Mouse (Mus musculus) thymus, adult 2 months (tissue): ENCODE results near the gene Clptm1l. TPM values are rescaled to one million over a fixed set of nuclear protein-coding genes. Genes with fewer than 3 reads are reported as not detected.

Experiments
- DNase-seq: peaks from one replicate; pipeline ENCODE4 v3.0.0; 2021
- H3K27ac ChIP-seq: fragments of 200-500 bp; 2 replicates; pipeline ENCODE4 v1.5.1; 2012; ENCODE audit warnings: low read length, control low read depth; ENCODE audit not compliant: control insufficient read depth, insufficient read depth
- H3K27me3 ChIP-seq: fragments of 200-500 bp; 2 replicates; pipeline ENCODE4 v1.6.1; 2012; ENCODE audit warnings: mild to moderate bottlenecking, low read length, moderate library complexity, mixed read lengths; ENCODE audit not compliant: control insufficient read depth, insufficient read depth
- H3K36me3 ChIP-seq: fragments of 200-500 bp; 2 replicates; pipeline ENCODE4 v1.6.1; 2012; ENCODE audit warnings: mild to moderate bottlenecking, low read length, moderate library complexity; ENCODE audit not compliant: control insufficient read depth, insufficient read depth
- H3K4me1 ChIP-seq: fragments of 200-500 bp; replicated peaks from 2 replicates; pipeline ENCODE4 v1.6.1; 2012; ENCODE audit warnings: low read length; ENCODE audit not compliant: control insufficient read depth, insufficient read depth
- H3K4me3 ChIP-seq: fragments of 200-500 bp; 2 replicates; pipeline ENCODE4 v1.5.1; 2012; ENCODE audit warnings: mild to moderate bottlenecking, low read length, control low read depth, moderate library complexity; ENCODE audit not compliant: control insufficient read depth, insufficient read depth
- CTCF ChIP-seq: fragments of 200-500 bp; IDR thresholded peaks from 2 replicates; pipeline ENCODE4 v1.5.1; 2012; ENCODE audit warnings: mild to moderate bottlenecking, control low read depth, low read length, moderate library complexity, borderline replicate concordance; ENCODE audit not compliant: control insufficient read depth, poor library complexity, insufficient read depth; ENCODE audit errors: extremely low read depth
- POLR2A ChIP-seq: fragments of 200-500 bp; IDR thresholded peaks from 2 replicates; pipeline ENCODE4 v1.6.1; 2012; ENCODE audit warnings: mild to moderate bottlenecking, low read length, control low read depth, moderate library complexity; ENCODE audit not compliant: control insufficient read depth, poor library complexity, insufficient read depth; ENCODE audit errors: extremely low read depth
- WGBS: fragments of 180-500 bp; shearing (Covaris S2); methylation state at CpG from one replicate; pipeline ENCODE4 v1.1.7; 2018; 5-methylcytosine and 5-hydroxymethylcytosine counted together
- polyA plus RNA-seq: library from polyadenylated mRNA; depleted of rRNA; stranded (reverse); fragments of >200 nt; gene quantifications from 2 replicates; pipeline ENCODE4 v1.2.3, GENCODE M21; 2012; rRNA removed

Clptm1l gene
- 157 and 194 TPM in 2 replicates for polyA plus RNA-seq

DNA sequence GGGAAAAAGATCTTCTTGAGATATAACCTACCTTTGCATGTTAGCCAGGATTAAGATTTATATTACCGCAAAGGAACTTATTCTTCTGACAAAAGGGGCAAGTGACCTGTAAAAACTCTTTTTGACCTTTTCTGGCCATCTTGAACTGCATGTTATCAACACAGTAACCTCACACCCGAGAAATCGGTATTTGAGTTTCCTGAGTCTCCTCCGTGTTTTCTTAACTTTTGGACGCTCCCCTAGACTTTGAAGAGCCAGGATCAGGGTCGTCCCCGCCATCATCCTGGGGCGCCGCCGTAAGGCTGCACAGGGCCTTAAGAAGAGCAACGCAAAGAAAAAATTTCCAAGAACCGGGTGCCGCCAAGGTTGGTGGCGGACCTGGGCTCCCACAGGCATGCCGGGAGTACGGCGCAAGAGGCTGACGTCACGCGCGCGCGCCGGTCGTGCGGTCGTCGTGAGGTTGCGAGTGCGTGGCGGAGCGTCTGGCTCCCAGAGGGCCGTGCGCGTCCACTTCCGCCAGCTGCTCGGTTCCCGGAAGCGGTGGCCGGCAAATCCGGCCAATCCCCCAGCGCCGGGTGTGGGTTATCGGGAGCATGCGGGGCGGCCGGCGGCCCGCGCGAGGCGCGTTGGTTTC is at the start of gene Clptm1l:
Gene Clptm1l, plus strand, starts transcription at position 485 of the 634 bp plus-strand sequence.
- H3K27ac ChIP-seq, result peak within 1 kb of the TSS; percentile 7; the same call in 1 of the 2 replicates
- peak; percentile 78 for TF ChIP-seq POLR2A
- TF ChIP-seq CTCF, result peak; percentile 54; the same call in 1 of the 2 replicates
- H3K4me3 ChIP-seq, result peak within 1 kb of the TSS; percentile 76
- H3K27me3 ChIP-seq, result no peaks in the 10 kb centered on the region
- peak; percentile 97 for DNase-seq
- H3K4me1 ChIP-seq, result peaks cover 11% of the 10 kb centered on the region
- H3K36me3 ChIP-seq, result peaks cover 14% of the 10 kb centered on the region; the same call in 1 of the 2 replicates
- under 1% methylated on average over 52 of the region's 53 CpGs for WGBS

DNA sequence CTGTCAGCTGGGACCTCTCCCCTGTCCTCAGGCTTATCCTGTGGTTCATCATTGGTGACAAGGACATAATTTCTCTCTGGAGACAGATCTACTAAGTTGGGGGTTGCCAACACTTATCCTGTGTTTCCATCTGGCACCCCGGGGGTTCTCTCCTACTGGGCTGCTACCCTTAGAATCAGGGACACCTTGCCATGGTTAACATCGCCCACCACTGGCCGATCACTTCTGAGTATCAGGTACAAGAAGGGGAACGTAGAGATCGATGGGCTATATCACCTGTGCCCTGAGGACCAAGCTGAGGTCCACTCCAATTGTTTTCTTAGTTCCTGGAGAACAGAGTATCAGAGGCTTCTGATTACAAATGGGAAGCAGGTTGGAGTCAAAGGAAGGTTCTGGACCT is 39.6 kb upstream of the Clptm1l start:
- TF ChIP-seq CTCF, result no peak
- TF ChIP-seq POLR2A, result no peak
- 87% methylated on average over 5 of the region's 5 CpGs for WGBS

DNA sequence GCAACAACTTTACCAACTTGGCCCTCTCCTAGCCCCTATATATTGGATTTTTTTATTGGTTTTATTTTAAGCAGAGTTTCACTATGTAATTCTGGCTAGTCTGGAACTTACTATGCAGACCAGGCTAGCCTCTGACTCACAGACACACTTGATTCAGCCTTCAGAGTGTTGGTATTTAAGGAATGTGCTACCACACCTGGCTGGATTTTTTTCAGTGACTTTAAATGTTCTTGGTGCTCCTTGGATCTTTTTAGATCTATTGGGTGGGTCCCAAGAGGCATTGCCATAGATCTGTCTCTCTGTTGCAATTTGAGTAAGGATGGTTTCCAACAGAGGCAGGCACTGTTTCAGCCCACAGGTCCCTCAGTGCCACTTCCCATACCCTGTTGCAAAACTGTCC is 28.8 kb upstream of the Clptm1l start:
- H3K27ac ChIP-seq, result no peak overlapping the region
- no peaks in the 10 kb centered on the region for H3K36me3 ChIP-seq
- TF ChIP-seq CTCF (no peak), POLR2A (no peak)
- H3K4me3 ChIP-seq, result no peak overlapping the region
- H3K27me3 ChIP-seq, result no peaks in the 10 kb centered on the region
- DNase-seq, result no peak
- no peaks in the 10 kb centered on the region for H3K4me1 ChIP-seq

More for the DNA sequence above, 39.6 kb upstream of the Clptm1l start:
- H3K36me3 ChIP-seq, result no peaks in the 10 kb centered on the region
- DNase-seq, result no peak
- no peaks in the 10 kb centered on the region for H3K27me3 ChIP-seq
- no peaks in the 10 kb centered on the region for H3K4me1 ChIP-seq
- no peak overlapping the region for H3K27ac ChIP-seq
- no peak overlapping the region for H3K4me3 ChIP-seq

DNA sequence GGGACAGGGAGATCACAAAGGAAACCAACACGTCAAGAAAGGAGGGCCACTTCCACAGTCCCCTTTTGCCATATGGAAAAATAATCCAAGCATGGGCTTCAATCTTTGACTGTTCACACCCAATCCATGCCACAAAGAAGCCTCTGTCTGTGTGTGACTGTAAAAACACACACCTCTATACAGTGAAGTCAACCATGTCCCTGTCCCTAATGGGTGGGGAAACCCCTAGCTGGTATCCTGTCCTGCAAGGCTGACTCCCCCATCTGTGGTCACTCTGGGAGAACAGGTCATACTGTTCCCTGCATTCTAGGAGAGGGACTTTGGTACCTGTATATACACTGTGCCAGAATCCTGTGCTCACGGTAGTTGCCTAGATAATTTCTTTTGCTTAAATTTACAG is 26.5 kb upstream of the Clptm1l start:
- no peaks in the 10 kb centered on the region for H3K36me3 ChIP-seq
- TF ChIP-seq POLR2A (no peak), CTCF (no peak)
- H3K27me3 ChIP-seq, result no peaks in the 10 kb centered on the region
- no peak overlapping the region for H3K4me3 ChIP-seq
- no peaks in the 10 kb centered on the region for H3K4me1 ChIP-seq
- WGBS, result 80% methylated on average over 2 of the region's 2 CpGs
- DNase-seq, result no peak
- H3K27ac ChIP-seq, result no peak overlapping the region

GRCm38 (mm10) chr13:73591488-73591887 is 12.3 kb upstream of the Clptm1l start:
- Histone ChIP-seq H3K4me3 (no peak overlapping the region), H3K27me3 (no peaks in the 10 kb centered on the region), H3K27ac (no peak overlapping the region), H3K4me1 (no peaks in the 10 kb centered on the region), H3K36me3 (no peaks in the 10 kb centered on the region)
- TF ChIP-seq CTCF, result no peak
- no peak for DNase-seq
- 68% methylated on average over 3 of the region's 3 CpGs for WGBS

DNA sequence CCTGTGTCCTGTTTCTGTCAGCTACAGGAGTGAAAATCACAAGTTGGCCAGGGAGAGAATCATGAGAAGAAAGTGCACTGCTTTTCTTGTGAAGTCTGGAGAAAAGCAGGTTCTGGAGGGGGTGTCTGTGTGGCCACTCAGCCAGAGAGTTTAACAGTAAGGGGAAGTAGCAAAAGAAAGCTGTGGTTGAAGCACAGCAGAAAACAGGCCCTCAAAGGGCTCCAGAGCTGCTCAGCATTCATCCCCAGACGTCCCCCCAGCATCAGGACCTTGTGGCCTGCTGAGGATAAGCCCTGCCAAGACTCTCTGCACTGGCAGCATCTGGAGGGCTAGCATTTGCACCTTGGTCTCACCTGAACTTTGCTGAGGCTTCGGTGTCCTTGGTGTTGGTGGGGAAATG is 11.3 kb upstream of the Clptm1l start:
- H3K4me3 ChIP-seq, result no peak overlapping the region
- DNase-seq, result no peak
- no peaks in the 10 kb centered on the region for H3K27me3 ChIP-seq
- H3K4me1 ChIP-seq, result no peaks in the 10 kb centered on the region
- no peaks in the 10 kb centered on the region for H3K36me3 ChIP-seq
- WGBS, result 48% methylated on average over 2 of the region's 2 CpGs
- TF ChIP-seq CTCF (no peak), POLR2A (no peak)
- H3K27ac ChIP-seq, result no peak overlapping the region

GRCm38 (mm10) chr13:73596276-73596675 is 7.5 kb upstream of the Clptm1l start:
- WGBS, result 23% methylated on average over 4 of the region's 4 CpGs
- no peak overlapping the region for H3K4me3 ChIP-seq
- no peaks in the 10 kb centered on the region for H3K36me3 ChIP-seq
- DNase-seq, result no peak
- no peak overlapping the region for H3K27ac ChIP-seq
- no peaks in the 10 kb centered on the region for H3K4me1 ChIP-seq
- TF ChIP-seq CTCF, result no peak
- H3K27me3 ChIP-seq, result no peaks in the 10 kb centered on the region
